Mouse (Mus musculus) mouse trophoblast stem cell (cell line): ENCODE data around the gene Unc45b.
"Not testable (repeated sequence)": the region's sequence is repeated elsewhere in the genome, so short reads cannot be mapped to it uniquely, and the experiment has no call there.

Source experiments
- in situ Hi-C, 2 experiments: fragments of 300-500 bp; cut with MseI, MboI; formaldehyde crosslinking; loops; 2 replicates in 1 of 2; 3 replicates in 1 of 2; pipeline ENCODE4 v1.15.1; 2025

Unc45b gene

GRCm38 (mm10) chr11:82990612-82991385 lies 80.4 kb downstream of the Unc45b start:
- in situ Hi-C loops = not testable (repeated sequence)

- in situ Hi-C loops = no loop called here
Measured at GRCm38 (mm10) chr11:82991469-82992166, 81.3 kb downstream of the Unc45b start, which contains the start of gene Slfn9. Gene Slfn9 (minus strand): TSS chr11:82991830.
